9 mouse cellular contexts compared by ENCODE assay signal in the genomic region with DNA sequence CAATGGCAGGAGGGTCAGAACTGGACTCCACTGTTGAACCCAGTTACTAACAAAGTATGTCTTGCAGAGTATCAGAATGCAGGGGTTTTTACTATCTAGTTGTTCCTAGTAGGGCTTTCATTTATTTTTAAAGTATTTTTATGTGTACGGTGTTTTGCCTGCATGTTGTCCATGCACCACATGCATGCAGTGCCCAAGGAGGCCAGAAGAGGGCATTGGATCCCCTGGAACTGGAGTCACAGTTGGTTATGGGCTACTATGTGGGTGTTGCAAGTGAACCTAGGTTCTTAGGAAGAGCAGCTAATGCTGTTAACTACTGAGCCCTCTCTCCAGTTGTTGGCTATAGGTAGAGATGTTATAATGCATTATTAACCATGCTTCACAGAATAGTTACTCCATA. TPM values are rescaled to one million over a fixed set of nuclear protein-coding genes. Genes with fewer than 3 reads are reported as not detected.
DNase-seq lines count a peak whose midpoint lies in the region; ATAC-seq and TF ChIP-seq lines count a peak whose summit lies in the region.
"Had no signal": no experiment of that assay in that cellular context is flagged by ENCODE, and none has a peak within 500 bp of the region (broad histone marks: within the 10 kb centered on the region; RNA-seq: fewer than 3 reads in every experiment).

No protein-coding gene starts in this region.

- peak; percentile 57 for DNase-seq in hindbrain, embryonic 10.5 days (ENCODE audit: low spot score)
- peak; percentile 82 for DNase-seq in A20 (ENCODE audit: low read depth, low spot score)
- DNase-seq in MEL-GATA-1-ER (ENCODE audit: extremely low read depth, low read depth) = peak; percentile 28
- peak; percentile 50 to 51 for DNase-seq in cerebellum, postnatal 36 days
- DNase-seq in lung, postnatal 36 days = peak; percentile 72
- peak; percentile 89 for DNase-seq in thymus, postnatal 4 days

- peak; percentile 79 for TF ChIP-seq CTCF in intestine, postnatal 0 days (IDR thresholded peaks at IDR 0.05; ENCODE audit: low read depth)

- no peak overlapping the region for H3K4me3 ChIP-seq in hindbrain, embryonic 10.5 days
- no peak overlapping the region for H3K4me3 ChIP-seq in hindbrain, embryonic 16.5 days (ENCODE audit: low read length)
- H3K4me3 ChIP-seq in intestine, postnatal 0 days (ENCODE audit: low read depth, low read length) = no peak overlapping the region
- H3K4me3 ChIP-seq: embryonic facial prominence, embryonic 15.5 days had no signal

- ATAC-seq in hindbrain, embryonic 16.5 days = no peak
- ATAC-seq in intestine, postnatal 0 days = no peak

- H3K4me1 ChIP-seq in hindbrain, embryonic 10.5 days (replicated peaks) = no peaks in the 10 kb centered on the region
- H3K4me1 ChIP-seq in hindbrain, embryonic 16.5 days (ENCODE audit: control insufficient read depth, insufficient read depth, low read depth, low read length) = no peaks in the 10 kb centered on the region
- no peaks in the 10 kb centered on the region for H3K4me1 ChIP-seq in intestine, postnatal 0 days (replicated peaks; ENCODE audit: control insufficient read depth, insufficient read depth, low read length)
- H3K4me1 ChIP-seq: embryonic facial prominence, embryonic 15.5 days had no signal

- H3K36me3 ChIP-seq in hindbrain, embryonic 10.5 days = no peaks in the 10 kb centered on the region
- H3K36me3 ChIP-seq in hindbrain, embryonic 16.5 days (ENCODE audit: control insufficient read depth, insufficient read depth, low read length) = no peaks in the 10 kb centered on the region
- H3K36me3 ChIP-seq in intestine, postnatal 0 days (ENCODE audit: control insufficient read depth, insufficient read depth) = no peaks in the 10 kb centered on the region
- H3K36me3 ChIP-seq: embryonic facial prominence, embryonic 15.5 days had no signal

- no peak overlapping the region for H3K4me2 ChIP-seq in hindbrain, embryonic 16.5 days (ENCODE audit: low read length)
- H3K4me2 ChIP-seq in intestine, postnatal 0 days (replicated peaks; ENCODE audit: low read depth) = no peak overlapping the region
- H3K4me2 ChIP-seq: embryonic facial prominence, embryonic 15.5 days had no signal

- H3K9me3 ChIP-seq in hindbrain, embryonic 10.5 days = no peaks in the 10 kb centered on the region
- no peaks in the 10 kb centered on the region for H3K9me3 ChIP-seq in hindbrain, embryonic 16.5 days (ENCODE audit: control insufficient read depth, low read length)
- no peaks in the 10 kb centered on the region for H3K9me3 ChIP-seq in intestine, postnatal 0 days (ENCODE audit: control insufficient read depth)
- H3K9me3 ChIP-seq: embryonic facial prominence, embryonic 15.5 days had no signal

- H3K27me3 ChIP-seq in hindbrain, embryonic 10.5 days (ENCODE audit: insufficient read depth, poor library complexity, severe bottlenecking) = no peaks in the 10 kb centered on the region
- H3K27me3 ChIP-seq in hindbrain, embryonic 16.5 days (replicated peaks; ENCODE audit: control insufficient read depth, insufficient read depth, low read length) = no peaks in the 10 kb centered on the region
- H3K27me3 ChIP-seq in intestine, postnatal 0 days (replicated peaks; ENCODE audit: control insufficient read depth, insufficient read depth, low read length) = no peaks in the 10 kb centered on the region
- H3K27me3 ChIP-seq: embryonic facial prominence, embryonic 15.5 days had no signal

- no peak overlapping the region for H3K27ac ChIP-seq in hindbrain, embryonic 10.5 days
- H3K27ac ChIP-seq in hindbrain, embryonic 16.5 days (ENCODE audit: low read depth, low read length) = no peak overlapping the region
- H3K27ac ChIP-seq in intestine, postnatal 0 days (ENCODE audit: low read depth, low read length) = no peak overlapping the region
- H3K27ac ChIP-seq: embryonic facial prominence, embryonic 15.5 days had no signal

- H3K9ac ChIP-seq in hindbrain, embryonic 16.5 days (ENCODE audit: low read depth, low read length) = no peak overlapping the region
- H3K9ac ChIP-seq in intestine, postnatal 0 days (ENCODE audit: low read depth, low read length) = no peak overlapping the region
- H3K9ac ChIP-seq: embryonic facial prominence, embryonic 15.5 days had no signal

- WGBS in hindbrain, embryonic 10.5 days = 82% methylated on average over 1 of the region's 1 CpGs
- 57% methylated on average over 1 of the region's 1 CpGs for WGBS in hindbrain, embryonic 16.5 days
- WGBS in intestine, postnatal 0 days = 63% methylated on average over 1 of the region's 1 CpGs

RNA-seq across cellular contexts. Expression of a gene that starts 5.8 kb away (rescaled TPM):
- polyA plus RNA-seq in hindbrain, embryonic 10.5 days (2016; fragmentation: Nextera tagmentation; extraction: Ambion mirVana) = not detected in 2 replicates
- polyA plus RNA-seq in hindbrain, embryonic 16.5 days (2015; fragmentation: Nextera tagmentation; extraction: Ambion mirVana) = not detected in 2 replicates
- not detected in 2 replicates for polyA plus RNA-seq in intestine, postnatal 0 days (2015; fragmentation: Nextera tagmentation; extraction: Ambion mirVana)
- polyA plus RNA-seq: embryonic facial prominence, embryonic 15.5 days had no signal

RNA-seq across cellular contexts. Expression of a gene that starts 10.6 kb away (rescaled TPM):
- polyA plus RNA-seq in hindbrain, embryonic 10.5 days (2016; fragmentation: Nextera tagmentation; extraction: Ambion mirVana) = not detected in 2 replicates
- polyA plus RNA-seq in hindbrain, embryonic 16.5 days (2015; fragmentation: Nextera tagmentation; extraction: Ambion mirVana) = not detected in 2 replicates
- not detected in 2 replicates for polyA plus RNA-seq in intestine, postnatal 0 days (2015; fragmentation: Nextera tagmentation; extraction: Ambion mirVana)
- polyA plus RNA-seq: embryonic facial prominence, embryonic 15.5 days had no signal

RNA-seq across cellular contexts. Expression of a gene that starts 13.1 kb away (rescaled TPM):
- not detected in 2 replicates for polyA plus RNA-seq in hindbrain, embryonic 10.5 days (2016; fragmentation: Nextera tagmentation; extraction: Ambion mirVana)
- polyA plus RNA-seq in hindbrain, embryonic 16.5 days (2015; fragmentation: Nextera tagmentation; extraction: Ambion mirVana) = not detected in 2 replicates
- not detected in 2 replicates for polyA plus RNA-seq in intestine, postnatal 0 days (2015; fragmentation: Nextera tagmentation; extraction: Ambion mirVana)
- polyA plus RNA-seq: embryonic facial prominence, embryonic 15.5 days had no signal

RNA-seq across cellular contexts. Expression of a gene that starts 19.0 kb away (rescaled TPM):
- polyA plus RNA-seq in hindbrain, embryonic 10.5 days (2016; fragmentation: Nextera tagmentation; extraction: Ambion mirVana) = not detected in 2 replicates
- polyA plus RNA-seq in hindbrain, embryonic 16.5 days (2015; fragmentation: Nextera tagmentation; extraction: Ambion mirVana) = not detected in 2 replicates
- polyA plus RNA-seq in intestine, postnatal 0 days (2015; fragmentation: Nextera tagmentation; extraction: Ambion mirVana) = not detected in 2 replicates
- polyA plus RNA-seq: embryonic facial prominence, embryonic 15.5 days had no signal

RNA-seq across cellular contexts. Expression of a gene that starts 35.7 kb away (rescaled TPM):
- 1.00 and 1.2 TPM in 2 replicates for polyA plus RNA-seq in hindbrain, embryonic 10.5 days (2016; fragmentation: Nextera tagmentation; extraction: Ambion mirVana)
- polyA plus RNA-seq in hindbrain, embryonic 16.5 days (2015; fragmentation: Nextera tagmentation; extraction: Ambion mirVana) = 4.6 and 4.8 TPM in 2 replicates
- 4.1 and 4.7 TPM in 2 replicates for polyA plus RNA-seq in intestine, postnatal 0 days (2015; fragmentation: Nextera tagmentation; extraction: Ambion mirVana)

Comparison
In these comparisons a context has a peak if more than half of its experiments do, and no peak if none do; other contexts are left out.
1. DNase-seq: peak in every context shown above with its lines; median percentile 89 in thymus, postnatal 4 days; 82 in A20; 72 in lung, postnatal 36 days; 57 in hindbrain, embryonic 10.5 days; 50 in cerebellum, postnatal 36 days; 28 in MEL-GATA-1-ER.